Mouse (Mus musculus): Measurements from ENCODE around the gene Sema4a. TPM values are rescaled to one million over a fixed set of nuclear protein-coding genes. Genes with fewer than 3 reads are reported as not detected.

Gene Sema4a
- polyA plus RNA-seq, 1 experiment, result 54.3 TPM

- DNase-seq (ENCODE audit: low read depth in 1 of 2, low spot score in 2 of 2), result peak; percentile 94
- under 1% methylated on average over 35 of the region's 35 CpGs for WGBS
- Histone ChIP-seq H3K27ac (ENCODE audit: insufficient read depth, low read length) (no peak within 1 kb of the TSS), H3K4me1 (ENCODE audit: control insufficient read depth, insufficient read depth, insufficient read length) (peaks cover 8% of the 10 kb centered on the region; the same call in 1 of the 2 replicates), H3K27me3 (ENCODE audit: control insufficient read depth, insufficient read depth, low read length) (no peaks in the 10 kb centered on the region), H3K4me3 (ENCODE audit: extremely low read depth, insufficient read depth, insufficient read length) (peak within 1 kb of the TSS; percentile 84), H3K36me3 (ENCODE audit: control insufficient read depth, insufficient read depth, low read length) (peaks cover 12% of the 10 kb centered on the region)
- no peak for TF ChIP-seq CTCF (IDR thresholded peaks at IDR 0.05; ENCODE audit: extremely low read depth, insufficient read depth, insufficient read length, insufficient replicate concordance)
- TF ChIP-seq POLR2A (IDR thresholded peaks at IDR 0.05; ENCODE audit: low read depth, low read length), result peak; percentile 42
Observed at GRCm38 (mm10) chr3:88424605-88425329, 36.2 kb downstream of the Sema4a start, which contains the start of gene Slc25a44. Gene Slc25a44, minus strand, starts transcription at chr3:88425139.

GRCm38 (mm10) chr3:88422020-88422720, 38.8 kb downstream of the Sema4a start:
- TF ChIP-seq POLR2A (IDR thresholded peaks at IDR 0.05; ENCODE audit: low read depth, low read length) (no peak), CTCF (IDR thresholded peaks at IDR 0.05; ENCODE audit: extremely low read depth, insufficient read depth, insufficient read length, insufficient replicate concordance) (no peak)
- H3K4me3 ChIP-seq (ENCODE audit: extremely low read depth, insufficient read depth, insufficient read length), result no peak overlapping the region
- WGBS, result 75% methylated on average over 9 of the region's 9 CpGs
- peaks cover 8% of the 10 kb centered on the region; the same call in 1 of the 2 replicates for H3K4me1 ChIP-seq (ENCODE audit: control insufficient read depth, insufficient read depth, insufficient read length)
- H3K36me3 ChIP-seq (ENCODE audit: control insufficient read depth, insufficient read depth, low read length), result peaks cover 18% of the 10 kb centered on the region
- no peak for DNase-seq (ENCODE audit: low read depth in 1 of 2, low spot score in 2 of 2)
- H3K27ac ChIP-seq (ENCODE audit: insufficient read depth, low read length), result peak overlapping the region; percentile 45; the same call in 1 of the 2 replicates
- H3K27me3 ChIP-seq (ENCODE audit: control insufficient read depth, insufficient read depth, low read length), result no peaks in the 10 kb centered on the region

- H3K27ac ChIP-seq (ENCODE audit: insufficient read depth, low read length), result no peak overlapping the region
- no peaks in the 10 kb centered on the region for H3K27me3 ChIP-seq (ENCODE audit: control insufficient read depth, insufficient read depth, low read length)
- H3K36me3 ChIP-seq (ENCODE audit: control insufficient read depth, insufficient read depth, low read length), result peaks cover 28% of the 10 kb centered on the region
- no peak overlapping the region for H3K4me3 ChIP-seq (ENCODE audit: extremely low read depth, insufficient read depth, insufficient read length)
- WGBS, result 97% methylated on average over 19 of the region's 19 CpGs
- no peak for DNase-seq (ENCODE audit: low read depth in 1 of 2, low spot score in 2 of 2)
- no peak for TF ChIP-seq POLR2A (IDR thresholded peaks at IDR 0.05; ENCODE audit: low read depth, low read length)
- TF ChIP-seq CTCF (IDR thresholded peaks at IDR 0.05; ENCODE audit: extremely low read depth, insufficient read depth, insufficient read length, insufficient replicate concordance), result no peak
- peaks cover 8% of the 10 kb centered on the region; the same call in 1 of the 2 replicates for H3K4me1 ChIP-seq (ENCODE audit: control insufficient read depth, insufficient read depth, insufficient read length)
Observed at GRCm38 (mm10) chr3:88420771-88421170, 40.2 kb downstream of the Sema4a start.

- H3K4me1 ChIP-seq (ENCODE audit: control insufficient read depth, insufficient read depth, insufficient read length), result no peaks in the 10 kb centered on the region
- H3K27me3 ChIP-seq (ENCODE audit: control insufficient read depth, insufficient read depth, low read length), result no peaks in the 10 kb centered on the region
- no peak overlapping the region for H3K4me3 ChIP-seq (ENCODE audit: extremely low read depth, insufficient read depth, insufficient read length)
- TF ChIP-seq CTCF (IDR thresholded peaks at IDR 0.05; ENCODE audit: extremely low read depth, insufficient read depth, insufficient read length, insufficient replicate concordance) (no peak), POLR2A (IDR thresholded peaks at IDR 0.05; ENCODE audit: low read depth, low read length) (no peak)
- DNase-seq (ENCODE audit: low read depth in 1 of 2, low spot score in 2 of 2), result no peak
- H3K27ac ChIP-seq (ENCODE audit: insufficient read depth, low read length), result no peak overlapping the region
- WGBS, result 89% methylated on average over 6 of the region's 6 CpGs
- H3K36me3 ChIP-seq (ENCODE audit: control insufficient read depth, insufficient read depth, low read length), result peaks cover 33% of the 10 kb centered on the region
Observed at GRCm38 (mm10) chr3:88418016-88418415, 43.0 kb downstream of the Sema4a start.

GRCm38 (mm10) chr3:88415668-88416067, 45.3 kb downstream of the Sema4a start:
- no peak for DNase-seq (ENCODE audit: low read depth in 1 of 2, low spot score in 2 of 2)
- Histone ChIP-seq H3K4me1 (ENCODE audit: control insufficient read depth, insufficient read depth, insufficient read length) (peaks cover 1% of the 10 kb centered on the region; the same call in 1 of the 2 replicates), H3K27me3 (ENCODE audit: control insufficient read depth, insufficient read depth, low read length) (no peaks in the 10 kb centered on the region), H3K36me3 (ENCODE audit: control insufficient read depth, insufficient read depth, low read length) (peaks cover 28% of the 10 kb centered on the region), H3K4me3 (ENCODE audit: extremely low read depth, insufficient read depth, insufficient read length) (no peak overlapping the region), H3K27ac (ENCODE audit: insufficient read depth, low read length) (no peak overlapping the region)
- WGBS, result 82% methylated on average over 4 of the region's 4 CpGs
- TF ChIP-seq POLR2A (IDR thresholded peaks at IDR 0.05; ENCODE audit: low read depth, low read length) (no peak), CTCF (IDR thresholded peaks at IDR 0.05; ENCODE audit: extremely low read depth, insufficient read depth, insufficient read length, insufficient replicate concordance) (no peak)

- Histone ChIP-seq H3K27ac (ENCODE audit: insufficient read depth, low read length) (no peak overlapping the region), H3K4me1 (ENCODE audit: control insufficient read depth, insufficient read depth, insufficient read length) (peaks cover 1% of the 10 kb centered on the region; the same call in 1 of the 2 replicates), H3K36me3 (ENCODE audit: control insufficient read depth, insufficient read depth, low read length) (peaks cover 15% of the 10 kb centered on the region), H3K4me3 (ENCODE audit: extremely low read depth, insufficient read depth, insufficient read length) (no peak overlapping the region), H3K27me3 (ENCODE audit: control insufficient read depth, insufficient read depth, low read length) (no peaks in the 10 kb centered on the region)
- TF ChIP-seq POLR2A (IDR thresholded peaks at IDR 0.05; ENCODE audit: low read depth, low read length) (no peak), CTCF (IDR thresholded peaks at IDR 0.05; ENCODE audit: extremely low read depth, insufficient read depth, insufficient read length, insufficient replicate concordance) (no peak)
- WGBS, result 88% methylated on average over 11 of the region's 11 CpGs
- DNase-seq (ENCODE audit: low read depth in 1 of 2, low spot score in 2 of 2), result no peak
Observed at GRCm38 (mm10) chr3:88412636-88413035, 48.3 kb downstream of the Sema4a start.
